Mouse (Mus musculus) left cerebral cortex, adult 11 months (tissue): ENCODE measurements around the gene Paqr4.
A peak's percentile ranks its signal among the peaks of the same experiment; 100 is the strongest.

ENCODE experiments used
- DNase-seq: peaks from one replicate; pipeline ENCODE4 v3.0.0; 2022; ENCODE audit warnings: low spot score

The Paqr4 gene

DNA sequence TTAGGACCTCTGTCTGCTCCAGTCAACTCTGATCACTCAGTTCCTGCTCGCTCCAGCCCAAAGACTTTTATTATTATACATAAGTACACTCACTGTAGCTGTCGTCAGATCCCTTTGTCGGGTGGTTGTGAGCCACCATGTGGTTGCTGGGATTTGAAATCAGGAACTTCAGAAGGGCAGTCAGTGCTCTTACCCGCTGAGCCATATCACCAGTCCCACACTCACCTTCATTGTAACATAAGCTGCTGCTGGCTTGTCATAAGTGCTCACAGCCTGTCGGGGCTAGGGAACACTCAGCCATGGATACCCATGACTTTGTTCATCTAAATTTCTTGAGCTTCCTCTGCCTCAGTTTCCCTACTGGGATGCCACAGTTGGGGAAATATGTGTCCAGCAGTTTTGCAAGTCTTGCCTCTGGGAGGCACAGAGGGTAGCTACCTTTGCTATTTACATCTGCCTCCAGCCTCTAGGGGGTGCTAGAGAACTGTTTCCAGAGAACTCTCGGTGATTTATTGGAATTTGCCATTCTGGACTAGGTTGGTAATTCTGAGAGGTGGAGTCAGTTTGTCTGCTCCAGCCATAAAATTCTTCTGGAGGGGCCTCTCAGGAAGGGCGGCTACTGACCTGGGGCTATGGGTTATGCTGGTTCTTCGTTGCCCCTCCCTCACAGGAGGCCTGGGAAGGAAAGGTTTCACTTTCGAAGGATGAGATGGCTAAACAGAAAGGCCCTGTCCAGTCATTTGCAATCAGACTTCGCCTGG, 8.1 kb upstream of the Paqr4 start:
- DNase-seq = no peak

DNA sequence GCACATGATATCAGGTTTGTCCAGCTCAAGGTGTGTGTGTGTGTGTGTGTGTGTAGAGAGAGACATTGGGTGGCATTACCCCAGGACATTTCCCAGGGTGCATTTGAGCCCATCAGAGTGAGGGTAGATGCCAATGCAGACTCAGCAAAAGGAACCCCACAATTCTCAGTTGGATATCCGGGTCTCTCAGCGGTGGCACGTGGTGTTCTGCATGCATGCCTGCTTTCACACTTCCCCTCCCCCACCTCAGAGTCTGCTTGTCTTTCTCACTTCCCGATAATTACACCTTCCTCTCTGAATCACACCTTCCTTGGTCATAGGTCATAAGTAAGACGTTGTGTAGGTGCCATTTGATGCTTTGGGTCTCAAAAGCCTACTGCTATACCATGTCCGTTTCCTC, 7.4 kb upstream of the Paqr4 start:
- DNase-seq = no peak

DNA sequence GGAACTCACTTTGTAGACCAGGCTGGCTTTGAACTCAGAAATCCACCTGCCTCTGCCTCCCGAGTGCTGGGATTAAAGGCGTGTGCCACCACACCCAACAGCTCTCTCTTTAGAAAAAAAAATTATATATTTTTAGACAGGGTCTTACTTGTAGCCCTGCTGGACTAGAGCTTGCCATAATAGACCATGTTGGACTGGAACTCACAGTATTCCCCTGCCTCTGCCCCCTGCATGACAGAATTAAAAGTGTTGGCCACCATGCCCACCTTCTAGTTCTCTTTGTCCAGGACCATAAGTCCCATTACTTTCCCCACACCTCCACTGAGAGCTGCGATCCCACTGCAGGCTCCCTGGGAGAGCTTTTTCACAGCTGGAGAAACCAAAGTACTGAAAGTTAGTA, 6.8 kb upstream of the Paqr4 start:
- DNase-seq = no peak

DNA sequence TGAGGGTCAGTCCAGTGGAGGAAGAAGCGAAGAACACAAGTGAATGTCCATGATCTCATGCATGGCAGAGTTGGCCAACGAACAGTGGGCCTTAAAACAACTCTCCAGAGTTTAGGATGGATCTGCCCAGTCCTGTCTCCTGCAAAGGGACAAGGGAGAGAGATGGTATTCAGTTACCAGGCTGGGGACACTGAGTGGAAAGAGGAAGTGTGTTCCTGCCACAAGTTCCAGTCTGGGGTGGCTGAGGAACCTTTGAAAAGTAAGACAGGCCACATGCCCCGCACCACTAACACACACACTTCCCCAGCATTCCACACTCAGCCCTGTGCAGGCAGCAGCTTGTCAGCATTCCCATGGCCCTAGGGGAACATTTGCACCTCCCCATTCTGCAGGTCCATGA, 6.1 kb upstream of the Paqr4 start:
- DNase-seq = no peak

DNA sequence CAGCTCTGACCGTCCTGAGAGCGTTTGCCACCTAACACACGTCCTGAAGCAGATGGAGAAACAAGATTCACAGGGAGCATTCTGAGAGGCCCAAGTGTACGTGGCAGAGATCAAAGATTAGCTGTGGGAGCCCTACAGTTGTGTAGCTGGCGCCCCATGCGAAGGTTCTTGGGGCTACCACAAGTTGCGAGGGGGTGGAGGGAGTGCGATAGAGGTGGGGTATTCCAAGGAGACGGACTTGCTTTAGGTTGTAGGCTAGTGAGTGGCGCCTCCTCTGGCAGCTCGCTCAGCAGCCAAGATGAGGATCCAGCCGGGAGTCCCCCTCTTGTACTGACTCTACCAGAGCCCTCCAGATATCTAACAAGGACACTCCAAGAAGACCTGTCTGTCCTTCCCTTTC, 5.6 kb upstream of the Paqr4 start:
- DNase-seq = no peak

DNA sequence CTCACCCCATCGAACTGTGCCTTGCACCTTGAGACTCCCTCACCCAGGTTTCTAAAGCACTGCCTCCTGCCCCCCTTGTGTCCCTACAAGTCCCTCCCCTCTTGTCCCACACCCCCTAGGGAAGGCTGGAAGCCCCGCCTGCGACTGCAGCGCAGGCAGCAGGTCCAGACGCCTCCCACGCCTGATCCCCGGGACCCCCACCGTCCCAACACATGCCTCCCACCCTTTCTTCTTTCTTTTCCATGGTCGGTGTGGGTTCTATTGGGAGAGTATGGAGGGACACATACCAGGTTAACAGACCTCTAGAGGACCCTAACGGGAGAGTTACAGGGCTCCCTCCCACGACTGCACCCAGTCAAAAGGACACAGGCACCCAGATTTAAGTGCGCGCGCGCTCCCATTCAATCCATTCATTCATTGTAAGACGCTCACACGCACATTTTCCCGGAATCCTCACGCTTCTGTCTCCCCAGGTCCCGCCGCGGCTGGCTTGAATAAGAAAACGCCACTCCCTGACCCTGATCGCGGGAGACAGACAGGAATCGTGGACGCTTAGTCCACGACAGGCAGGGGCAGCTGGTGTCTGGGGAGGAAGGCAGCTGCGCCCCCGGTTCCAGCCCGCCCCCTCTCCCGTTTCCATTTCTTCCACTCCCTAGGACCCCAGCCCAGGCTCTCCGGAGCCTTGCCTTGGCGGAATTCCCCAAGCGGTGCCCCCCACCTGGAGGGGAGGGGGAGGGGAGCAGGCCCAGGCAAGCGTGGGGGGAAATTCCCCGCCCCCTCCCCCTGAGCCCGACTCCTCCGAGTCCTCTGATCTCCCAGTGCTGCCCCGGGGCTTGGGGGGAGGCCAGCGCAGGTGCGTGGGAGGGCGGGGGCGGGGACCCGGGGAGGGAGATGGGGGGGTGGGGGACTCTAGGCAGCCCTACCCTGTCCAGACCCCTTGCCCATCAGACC, 4.9 kb upstream of the Paqr4 start, which contains the start of gene Kremen2:
Gene Kremen2 (minus strand): TSS at position 533 of the 951 bp plus-strand sequence.
- DNase-seq = no peak

- no peak for DNase-seq
Measured at GRCm38 (mm10) chr17:23744651-23745050, 4.0 kb upstream of the Paqr4 start.

- DNase-seq = no peak
Measured at GRCm38 (mm10) chr17:23744076-23744475, 3.4 kb upstream of the Paqr4 start.

DNA sequence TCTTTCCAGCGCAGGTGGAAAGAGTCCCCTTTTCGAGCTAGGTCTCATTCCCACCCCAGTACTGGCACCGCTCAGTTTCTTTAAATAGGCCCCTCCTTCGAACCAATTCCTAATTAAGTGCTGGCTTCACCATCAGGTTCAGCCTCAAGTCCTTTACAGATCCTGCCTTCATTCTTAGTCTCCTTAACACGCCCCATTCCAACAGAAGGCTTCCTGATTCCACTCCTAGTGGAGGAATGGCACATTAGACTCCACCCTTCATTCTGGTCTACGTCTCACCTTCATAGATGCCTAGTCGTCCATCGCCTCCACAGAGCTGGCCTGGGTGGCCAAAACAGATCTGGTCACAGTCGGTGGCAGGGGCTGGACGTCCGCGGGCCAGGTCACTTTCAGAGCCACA, 2.3 kb upstream of the Paqr4 start:
- no peak for DNase-seq

GRCm38 (mm10) chr17:23742210-23742793, 1.6 kb upstream of the Paqr4 start:
- no peak for DNase-seq

GRCm38 (mm10) chr17:23741359-23742209, 917 bp upstream of the Paqr4 start:
- no peak for DNase-seq

DNA sequence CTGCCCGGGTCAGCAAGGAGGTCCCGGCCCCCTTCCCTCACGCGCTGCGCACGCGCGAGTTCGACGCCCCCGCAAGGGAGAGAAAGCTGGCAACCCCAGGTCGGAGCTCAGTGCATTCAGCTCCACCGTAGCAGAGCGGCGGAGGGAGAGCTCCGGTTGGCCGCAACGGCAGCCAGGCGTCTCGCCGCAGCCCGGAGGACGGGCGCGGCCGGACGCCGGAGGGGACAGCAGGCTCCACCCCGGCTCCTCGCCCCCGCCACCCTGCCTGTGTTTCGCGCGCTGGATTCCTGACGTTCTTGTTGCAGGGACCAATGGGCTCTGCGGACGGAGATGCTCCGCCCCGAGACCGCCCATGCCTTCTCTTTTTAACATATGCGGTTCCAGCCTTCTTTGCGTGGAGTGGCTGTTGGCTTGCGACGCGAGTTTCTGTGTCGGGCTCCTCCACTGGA, 507 bp downstream of the Paqr4 start:
- DNase-seq = peak; percentile 90

GRCm38 (mm10) chr17:23739202-23740135, 1.2 kb downstream of the Paqr4 start:
- no peak for DNase-seq

DNA sequence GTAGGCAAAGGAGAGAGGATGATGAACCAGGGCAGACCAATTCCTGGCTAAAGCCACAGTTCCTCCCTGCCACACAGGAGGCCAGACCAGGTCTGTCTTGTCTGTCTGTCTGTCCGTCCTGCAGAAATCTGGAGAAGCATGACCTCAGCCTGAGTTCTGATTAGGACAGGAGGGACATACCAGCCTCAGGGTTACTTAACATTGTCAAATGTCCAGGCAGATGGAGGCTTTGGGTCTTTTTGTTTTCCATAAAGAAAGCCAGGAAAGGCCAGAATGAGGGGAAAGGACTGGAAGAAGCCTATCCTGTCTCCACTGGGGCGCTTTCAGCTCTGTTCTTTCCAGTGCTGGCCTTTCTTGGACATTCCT, 1.8 kb downstream of the Paqr4 start:
- no peak for DNase-seq

GRCm38 (mm10) chr17:23737493-23738445, 2.9 kb downstream of the Paqr4 start:
- DNase-seq = no peak

DNA sequence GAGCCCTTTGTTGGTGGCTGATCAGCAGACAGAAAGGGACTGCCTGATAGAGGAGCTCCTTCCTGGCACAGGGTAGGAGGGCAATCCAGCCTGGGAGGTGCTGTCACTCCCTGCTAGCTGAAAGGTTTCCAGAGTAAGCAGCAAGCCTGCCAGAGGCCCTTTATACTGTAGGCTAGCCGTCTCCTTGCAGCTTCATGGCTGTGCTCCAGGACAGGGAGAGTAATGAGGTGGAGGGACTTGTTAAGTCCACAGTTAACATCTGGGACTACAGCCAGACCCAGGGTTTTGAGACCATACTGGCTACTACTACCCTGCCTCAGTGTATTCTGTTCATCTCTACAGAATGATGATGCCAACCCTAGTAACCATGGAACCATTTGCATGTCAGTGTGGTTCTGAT, 6.3 kb downstream of the Paqr4 start:
- no peak for DNase-seq

DNA sequence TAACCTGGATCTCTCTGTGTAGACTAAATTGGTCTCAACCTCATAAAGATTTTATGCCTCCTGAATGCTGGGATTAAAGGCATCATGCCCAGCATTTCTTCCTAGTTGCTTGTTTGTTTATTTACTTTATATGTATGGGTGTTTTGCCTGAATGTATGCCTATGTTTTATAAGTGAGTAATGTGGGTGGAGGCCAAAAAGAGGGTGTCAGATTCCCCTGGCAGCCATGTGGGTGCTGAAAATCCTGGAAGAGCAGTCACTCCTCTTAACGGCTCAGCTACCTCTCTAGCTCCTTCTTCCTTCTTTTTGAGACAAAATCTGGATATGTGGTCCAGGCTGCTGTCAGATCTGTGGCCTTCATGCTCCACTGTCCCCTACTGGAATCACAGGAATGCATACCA, 10.2 kb downstream of the Paqr4 start:
- no peak for DNase-seq

DNA sequence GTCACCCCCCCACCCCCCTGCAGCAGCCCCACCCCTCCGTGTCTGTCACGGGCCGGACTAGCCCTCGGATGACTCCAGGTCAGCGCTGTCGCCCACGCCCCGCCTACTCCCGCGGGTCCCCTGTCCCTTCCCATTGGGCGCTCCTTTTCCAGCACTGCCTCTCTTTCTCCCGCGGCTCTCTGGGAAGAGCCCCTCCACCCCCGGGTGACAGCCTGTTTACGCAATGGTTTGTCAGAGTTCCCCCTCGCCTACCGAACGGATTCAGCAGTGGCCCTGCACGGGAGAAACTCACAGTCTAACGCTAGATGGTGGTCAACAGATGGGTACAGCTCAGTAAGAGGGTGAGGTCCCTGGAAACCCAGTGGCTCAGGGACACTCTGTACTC, 13.9 kb downstream of the Paqr4 start:
- no peak for DNase-seq

DNA sequence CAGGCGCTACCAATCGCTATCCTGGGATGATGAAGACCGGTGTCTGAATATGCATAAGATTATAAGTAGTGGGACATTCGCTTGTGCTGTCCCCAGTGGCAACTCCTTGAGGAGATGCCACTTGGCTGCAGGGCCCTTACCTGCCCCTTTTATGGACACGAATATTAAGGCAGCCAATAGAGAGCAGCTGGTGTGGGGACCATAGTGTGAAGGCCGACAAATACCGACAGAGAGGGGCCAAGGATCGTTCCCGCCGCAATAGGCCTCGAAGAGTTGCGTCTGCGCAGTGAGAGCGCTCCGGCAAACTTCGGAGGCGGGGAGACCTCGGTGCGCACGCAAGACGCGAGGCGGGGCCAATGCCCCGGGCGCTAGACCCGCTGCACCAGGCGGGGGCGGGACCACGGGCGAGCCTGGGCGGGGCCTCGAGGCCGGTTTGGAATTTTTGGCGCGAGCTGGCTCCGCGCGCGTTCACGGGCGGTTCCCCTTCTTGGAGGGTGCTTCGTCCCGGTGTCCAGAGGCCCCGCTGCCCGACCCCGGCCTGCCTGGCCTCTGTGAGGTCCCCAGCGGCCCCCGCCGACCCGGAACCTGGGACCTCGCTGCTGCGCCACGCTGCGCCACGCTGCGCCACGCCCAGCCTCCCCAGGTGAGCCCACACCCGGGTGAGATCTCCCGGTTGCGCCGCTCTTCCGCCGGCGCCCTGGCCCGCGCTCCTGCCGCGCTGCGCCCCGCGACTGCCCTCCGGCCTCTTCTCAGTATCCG, 14.5 kb downstream of the Paqr4 start, which contains the start of gene Pkmyt1:
Gene Pkmyt1 (plus strand): TSS at position 338 of the 759 bp plus-strand sequence.
- peak; percentile 87 for DNase-seq
